Mouse (Mus musculus) liver, embryonic 12.5 days (tissue): ENCODE measurements around the gene Cisd1. TPM values are rescaled to one million over a fixed set of nuclear protein-coding genes. Genes with fewer than 3 reads are reported as not detected.

ENCODE experiments used
- ATAC-seq: fragments of 200-750 bp; cut with Nextera tagmentation; 2 replicates; pipeline ENCODE4 v1.8.0; 2017; ENCODE audit warnings: moderate number of reproducible peaks, mild to moderate bottlenecking, moderate library complexity
- H3K27ac ChIP-seq: fragments of 300-500 bp; sonication (generic); 2 replicates; pipeline ENCODE4 v1.5.1; 2016; ENCODE audit warnings: mild to moderate bottlenecking
- H3K27me3 ChIP-seq: fragments of 300-500 bp; sonication (generic); replicated peaks from 2 replicates; pipeline ENCODE4 v1.6.1; 2016; ENCODE audit warnings: mild to moderate bottlenecking, moderate library complexity
- H3K36me3 ChIP-seq: fragments of 300-500 bp; sonication (generic); 2 replicates; pipeline ENCODE4 v1.6.1; 2016; ENCODE audit warnings: mild to moderate bottlenecking, moderate library complexity
- H3K4me1 ChIP-seq: fragments of 300-500 bp; sonication (generic); 2 replicates; pipeline ENCODE4 v1.6.1; 2016
- H3K4me2 ChIP-seq: fragments of 300-500 bp; sonication (generic); 2 replicates; pipeline ENCODE4 v1.6.1; 2016; ENCODE audit warnings: mild to moderate bottlenecking, moderate library complexity
- H3K4me3 ChIP-seq: fragments of 300-500 bp; sonication (generic); 2 replicates; pipeline ENCODE4 v1.5.1; 2016; ENCODE audit warnings: mild to moderate bottlenecking, moderate library complexity
- H3K9ac ChIP-seq: fragments of 300-500 bp; sonication (generic); 2 replicates; pipeline ENCODE4 v1.6.1; 2016; ENCODE audit warnings: mild to moderate bottlenecking, moderate library complexity
- H3K9me3 ChIP-seq: fragments of 300-500 bp; sonication (generic); replicated peaks from 2 replicates; pipeline ENCODE4 v1.6.1; 2016; ENCODE audit warnings: mild to moderate bottlenecking, moderate library complexity
- WGBS: fragments of 180-500 bp; shearing (Covaris S2); methylation state at CpG from one replicate; pipeline ENCODE4 v1.1.7; 2016; ENCODE audit not compliant: insufficient replicate concordance; 5-methylcytosine and 5-hydroxymethylcytosine counted together
- polyA plus RNA-seq: library from polyadenylated mRNA; unstranded; fragments of >200 nt; fragmentation: Nextera tagmentation; extraction: Ambion mirVana; gene quantifications from 2 replicates; pipeline ENCODE4 v1.2.1, GENCODE M21; 2016

Gene Cisd1
- polyA plus RNA-seq, 1 experiment from 2014 or later = 104 TPM

- H3K27ac ChIP-seq = no peak overlapping the region
- ATAC-seq = no peak
- H3K4me2 ChIP-seq = no peak overlapping the region
- no peaks in the 10 kb centered on the region for H3K27me3 ChIP-seq
- WGBS = 59% methylated on average over 3 of the region's 3 CpGs
- no peaks in the 10 kb centered on the region for H3K36me3 ChIP-seq
- no peaks in the 10 kb centered on the region for H3K9me3 ChIP-seq
- no peaks in the 10 kb centered on the region for H3K4me1 ChIP-seq
- H3K4me3 ChIP-seq = no peak overlapping the region
- no peak overlapping the region for H3K9ac ChIP-seq
Measured at GRCm38 (mm10) chr10:71314596-71314995, 30.2 kb downstream of the Cisd1 start.

- Histone ChIP-seq H3K27ac (no peak overlapping the region), H3K4me3 (no peak overlapping the region), H3K9me3 (0 out of 2 replicates have a peak, but pooled peaks cover 4% of the 10 kb centered on the region), H3K4me1 (peaks cover 3% of the 10 kb centered on the region; the same call in 1 of the 2 replicates), H3K27me3 (no peaks in the 10 kb centered on the region), H3K4me2 (no peak overlapping the region), H3K36me3 (no peaks in the 10 kb centered on the region), H3K9ac (no peak overlapping the region)
- no peak for ATAC-seq
- 44% methylated on average over 3 of the region's 3 CpGs for WGBS
Measured at GRCm38 (mm10) chr10:71310288-71310687, 34.5 kb downstream of the Cisd1 start.

GRCm38 (mm10) chr10:71308199-71308598 is 36.6 kb downstream of the Cisd1 start:
- ATAC-seq = no peak

GRCm38 (mm10) chr10:71306759-71307158 is 38.0 kb downstream of the Cisd1 start:
- ATAC-seq = no peak
- Histone ChIP-seq H3K9ac (no peak overlapping the region), H3K4me2 (peak overlapping the region; percentile 53), H3K27me3 (no peaks in the 10 kb centered on the region), H3K36me3 (no peaks in the 10 kb centered on the region), H3K4me1 (peaks cover 3% of the 10 kb centered on the region; the same call in 1 of the 2 replicates), H3K9me3 (0 out of 2 replicates have a peak, but pooled peaks cover 4% of the 10 kb centered on the region), H3K4me3 (no peak overlapping the region), H3K27ac (no peak overlapping the region)
- 55% methylated on average over 6 of the region's 6 CpGs for WGBS

More at GRCm38 (mm10) chr10:71308199-71308598, 36.6 kb downstream of the Cisd1 start:
- H3K4me2 ChIP-seq = no peak overlapping the region
- 0 out of 2 replicates have a peak, but pooled peaks cover 4% of the 10 kb centered on the region for H3K9me3 ChIP-seq
- no peaks in the 10 kb centered on the region for H3K36me3 ChIP-seq
- peaks cover 3% of the 10 kb centered on the region; the same call in 1 of the 2 replicates for H3K4me1 ChIP-seq
- no peak overlapping the region for H3K9ac ChIP-seq
- no peak overlapping the region for H3K4me3 ChIP-seq
- H3K27me3 ChIP-seq = no peaks in the 10 kb centered on the region
- no peak overlapping the region for H3K27ac ChIP-seq
- WGBS = 77% methylated on average over 5 of the region's 5 CpGs

- no peaks in the 10 kb centered on the region for H3K36me3 ChIP-seq
- H3K4me1 ChIP-seq = peaks cover 3% of the 10 kb centered on the region; the same call in 1 of the 2 replicates
- no peak for ATAC-seq
- 11% methylated on average over 6 of the region's 6 CpGs for whole genome bisulfite sequencing
- H3K9me3 ChIP-seq = 0 out of 2 replicates have a peak, but pooled peaks cover 4% of the 10 kb centered on the region
- no peaks in the 10 kb centered on the region for H3K27me3 ChIP-seq
- H3K27ac ChIP-seq = no peak overlapping the region
- no peak overlapping the region for H3K9ac ChIP-seq
- peak overlapping the region; percentile 27 for H3K4me3 ChIP-seq
- peak overlapping the region; percentile 53 for H3K4me2 ChIP-seq
Measured at GRCm38 (mm10) chr10:71306190-71306589, 38.6 kb downstream of the Cisd1 start.

GRCm38 (mm10) chr10:71302490-71302889 is 42.3 kb downstream of the Cisd1 start:
- peak overlapping the region; percentile 24; the same call in 1 of the 2 replicates for H3K4me2 ChIP-seq
- no peak overlapping the region for H3K27ac ChIP-seq
- 0 out of 2 replicates have a peak, but pooled peaks cover 4% of the 10 kb centered on the region for H3K27me3 ChIP-seq
- no peak overlapping the region for H3K9ac ChIP-seq
- no peaks in the 10 kb centered on the region for H3K9me3 ChIP-seq
- no peak overlapping the region for H3K4me3 ChIP-seq
- H3K36me3 ChIP-seq = no peaks in the 10 kb centered on the region
- no peak for ATAC-seq
- peaks cover 3% of the 10 kb centered on the region; the same call in 1 of the 2 replicates for H3K4me1 ChIP-seq
- 30% methylated on average over 5 of the region's 5 CpGs for WGBS

GRCm38 (mm10) chr10:71300161-71300560 is 44.6 kb downstream of the Cisd1 start:
- H3K4me3 ChIP-seq = no peak overlapping the region

GRCm38 (mm10) chr10:71293245-71293644 is 51.5 kb downstream of the Cisd1 start:
- Histone ChIP-seq H3K9me3 (no peaks in the 10 kb centered on the region), H3K4me3 (no peak overlapping the region), H3K4me1 (peaks cover 6% of the 10 kb centered on the region), H3K4me2 (no peak overlapping the region), H3K36me3 (no peaks in the 10 kb centered on the region), H3K27me3 (no peaks in the 10 kb centered on the region; the same call in 1 of the 2 replicates), H3K27ac (no peak overlapping the region), H3K9ac (no peak overlapping the region)
- WGBS = 58% methylated on average over 4 of the region's 4 CpGs
- no peak for ATAC-seq

More at GRCm38 (mm10) chr10:71300161-71300560, 44.6 kb downstream of the Cisd1 start:
- H3K9me3 ChIP-seq = no peaks in the 10 kb centered on the region
- no peak overlapping the region for H3K4me2 ChIP-seq
- H3K27ac ChIP-seq = no peak overlapping the region
- H3K4me1 ChIP-seq = no peaks in the 10 kb centered on the region
- ATAC-seq = no peak
- no peaks in the 10 kb centered on the region for H3K36me3 ChIP-seq
- 59% methylated on average over 16 of the region's 16 CpGs for WGBS
- no peak overlapping the region for H3K9ac ChIP-seq
- 0 out of 2 replicates have a peak, but pooled peaks cover 4% of the 10 kb centered on the region for H3K27me3 ChIP-seq

GRCm38 (mm10) chr10:71292254-71292653 is 52.5 kb downstream of the Cisd1 start:
- H3K4me2 ChIP-seq = peak overlapping the region; percentile 42
- 28% methylated on average over 4 of the region's 11 CpGs for WGBS
- no peak overlapping the region for H3K9ac ChIP-seq
- peak; percentile 42; the same call in 1 of the 2 replicates for ATAC-seq
- H3K9me3 ChIP-seq = no peaks in the 10 kb centered on the region
- H3K36me3 ChIP-seq = no peaks in the 10 kb centered on the region
- H3K27me3 ChIP-seq = no peaks in the 10 kb centered on the region; the same call in 1 of the 2 replicates
- H3K4me1 ChIP-seq = peaks cover 6% of the 10 kb centered on the region
- no peak overlapping the region for H3K4me3 ChIP-seq
- H3K27ac ChIP-seq = no peak overlapping the region

GRCm38 (mm10) chr10:71291801-71292200 is 53.0 kb downstream of the Cisd1 start:
- H3K4me2 ChIP-seq = peak overlapping the region; percentile 42
- peaks cover 6% of the 10 kb centered on the region for H3K4me1 ChIP-seq
- 5% methylated on average over 4 of the region's 4 CpGs for WGBS
- no peaks in the 10 kb centered on the region for H3K36me3 ChIP-seq
- no peaks in the 10 kb centered on the region; the same call in 1 of the 2 replicates for H3K27me3 ChIP-seq
- H3K9me3 ChIP-seq = no peaks in the 10 kb centered on the region
- ATAC-seq = peak; percentile 27; the same call in 1 of the 2 replicates
- no peak overlapping the region for H3K9ac ChIP-seq
- no peak overlapping the region for H3K4me3 ChIP-seq
- no peak overlapping the region for H3K27ac ChIP-seq

GRCm38 (mm10) chr10:71291179-71291661 is 53.5 kb downstream of the Cisd1 start:
- ATAC-seq = peak; percentile 54
- H3K4me2 ChIP-seq = no peak overlapping the region
- no peak overlapping the region for H3K9ac ChIP-seq
- WGBS = 15% methylated on average over 3 of the region's 3 CpGs
- no peak overlapping the region for H3K4me3 ChIP-seq
- H3K9me3 ChIP-seq = no peaks in the 10 kb centered on the region
- no peak overlapping the region for H3K27ac ChIP-seq
- no peaks in the 10 kb centered on the region for H3K36me3 ChIP-seq
- H3K27me3 ChIP-seq = peaks cover 1% of the 10 kb centered on the region
- H3K4me1 ChIP-seq = peaks cover 6% of the 10 kb centered on the region

GRCm38 (mm10) chr10:71285126-71285580 is 59.6 kb downstream of the Cisd1 start, which contains the start of gene Ube2d1:
Gene Ube2d1, minus strand, starts transcription at chr10:71285262.
- peak within 1 kb of the TSS; percentile 73 for H3K9ac ChIP-seq
- H3K4me1 ChIP-seq = peaks cover 12% of the 10 kb centered on the region
- peaks cover 18% of the 10 kb centered on the region for H3K27me3 ChIP-seq
- no peaks in the 10 kb centered on the region for H3K9me3 ChIP-seq
- WGBS = under 1% methylated on average over 44 of the region's 50 CpGs
- H3K27ac ChIP-seq = no peak within 1 kb of the TSS
- H3K4me3 ChIP-seq = peak within 1 kb of the TSS; percentile 76
- no peaks in the 10 kb centered on the region for H3K36me3 ChIP-seq
- ATAC-seq = peak; percentile 84
- peak within 1 kb of the TSS; percentile 85 for H3K4me2 ChIP-seq
